Mouse (Mus musculus) embryonic fibroblast, embryonic 13.5 days (primary cell): ENCODE measurements around the gene Galc. TPM values are rescaled to one million over a fixed set of nuclear protein-coding genes. Genes with fewer than 3 reads are reported as not detected.

Experiments used
- H3K27ac ChIP-seq: 2 replicates; pipeline ENCODE4 v1.5.1; 2012; ENCODE audit warnings: low read length, control low read depth, inconsistent platforms; ENCODE audit not compliant: insufficient read depth
- H3K4me1 ChIP-seq: 2 replicates; pipeline ENCODE4 v1.6.1; 2011; ENCODE audit warnings: low read length; ENCODE audit not compliant: control insufficient read depth, insufficient read depth
- H3K4me3 ChIP-seq: 2 replicates; pipeline ENCODE4 v1.5.1; 2011; ENCODE audit warnings: mild to moderate bottlenecking, control low read depth, low read length; ENCODE audit not compliant: insufficient read depth
- CTCF ChIP-seq: IDR thresholded peaks from 2 replicates; pipeline ENCODE4 v1.5.1; 2011; ENCODE audit warnings: mild to moderate bottlenecking, control low read depth, low read length, moderate library complexity, borderline replicate concordance; ENCODE audit not compliant: insufficient read depth
- POLR2A ChIP-seq: IDR thresholded peaks from 2 replicates; pipeline ENCODE4 v1.6.1; 2011; ENCODE audit warnings: low read depth, mild to moderate bottlenecking, control low read depth, low read length, moderate library complexity
- polyA plus RNA-seq: library from polyadenylated mRNA; stranded (reverse); fragments of >200 nt; gene quantifications from 2 replicates; pipeline ENCODE4 v1.2.4, GENCODE M21; 2011; ENCODE audit warnings: low read depth; ENCODE audit not compliant: missing spikeins, insufficient read length

Gene Galc
- polyA plus RNA-seq, 1 experiment, result 14.0 TPM

DNA sequence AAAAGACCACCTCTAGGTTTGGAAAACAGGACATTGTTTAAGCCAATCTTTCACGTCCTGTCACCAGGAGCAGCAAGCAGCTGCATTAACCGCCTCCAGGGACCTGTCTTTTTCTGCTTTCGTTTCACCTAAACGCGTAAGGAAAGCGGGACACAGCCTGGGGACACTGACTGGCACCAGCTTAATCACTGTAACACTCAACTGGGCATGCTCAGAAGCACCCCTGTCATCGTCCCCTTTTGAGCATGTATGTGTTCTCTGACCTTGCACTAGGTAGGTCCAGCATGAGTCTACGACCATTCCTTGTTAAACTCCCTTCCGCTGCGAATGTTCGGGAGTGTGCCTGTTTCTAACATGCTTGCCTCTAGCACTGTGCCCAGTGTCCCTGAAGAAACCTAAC, 42.8 kb downstream of the Galc start:
- Histone ChIP-seq H3K27ac (no peak overlapping the region), H3K4me3 (no peak overlapping the region), H3K4me1 (no peaks in the 10 kb centered on the region)
- TF ChIP-seq CTCF, result no peak
- TF ChIP-seq POLR2A, result no peak

DNA sequence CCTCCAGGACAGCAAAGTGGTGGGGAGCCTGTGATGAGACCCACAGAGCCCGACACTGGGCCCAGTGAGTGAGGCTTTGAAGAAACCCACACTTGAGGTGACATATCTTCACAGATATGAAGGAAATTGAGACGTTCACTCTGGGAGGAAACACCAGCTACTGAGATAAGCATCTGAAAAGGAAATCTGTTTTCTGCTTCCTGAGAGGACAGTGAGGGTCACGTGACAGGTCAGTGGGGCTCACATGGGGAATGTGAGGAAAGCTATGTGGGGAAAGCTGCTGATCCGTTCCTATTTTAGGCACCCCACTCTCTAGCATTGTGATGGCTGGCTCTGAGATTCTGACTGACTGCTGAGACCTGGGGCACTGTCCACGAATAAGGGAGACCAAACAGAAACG, 43.7 kb downstream of the Galc start:
- H3K4me3 ChIP-seq, result no peak overlapping the region
- TF ChIP-seq POLR2A, result no peak
- TF ChIP-seq CTCF, result no peak
- no peaks in the 10 kb centered on the region for H3K4me1 ChIP-seq
- H3K27ac ChIP-seq, result no peak overlapping the region

DNA sequence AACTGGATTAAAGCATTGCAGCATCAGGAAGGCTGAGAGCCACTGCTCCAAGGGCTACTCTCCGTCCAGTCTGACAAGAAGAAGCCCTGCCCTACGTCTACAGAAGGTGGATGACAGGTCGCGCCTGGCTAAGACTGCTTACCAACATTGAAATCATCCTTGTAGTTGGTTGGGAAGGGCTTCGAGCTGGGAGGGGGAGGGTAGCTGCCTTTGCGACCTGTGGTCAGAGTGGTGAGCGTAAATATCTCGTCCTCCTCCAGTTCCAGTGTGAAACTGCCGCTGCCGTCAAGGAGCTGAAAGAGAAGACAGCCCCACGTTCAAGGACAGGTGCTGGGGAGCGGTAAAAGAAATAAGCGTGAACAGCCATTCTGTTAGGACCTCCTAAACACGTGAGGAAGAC, 45.1 kb downstream of the Galc start:
- TF ChIP-seq POLR2A, result no peak
- no peak for TF ChIP-seq CTCF
- Histone ChIP-seq H3K4me1 (no peaks in the 10 kb centered on the region), H3K4me3 (no peak overlapping the region), H3K27ac (no peak overlapping the region)

DNA sequence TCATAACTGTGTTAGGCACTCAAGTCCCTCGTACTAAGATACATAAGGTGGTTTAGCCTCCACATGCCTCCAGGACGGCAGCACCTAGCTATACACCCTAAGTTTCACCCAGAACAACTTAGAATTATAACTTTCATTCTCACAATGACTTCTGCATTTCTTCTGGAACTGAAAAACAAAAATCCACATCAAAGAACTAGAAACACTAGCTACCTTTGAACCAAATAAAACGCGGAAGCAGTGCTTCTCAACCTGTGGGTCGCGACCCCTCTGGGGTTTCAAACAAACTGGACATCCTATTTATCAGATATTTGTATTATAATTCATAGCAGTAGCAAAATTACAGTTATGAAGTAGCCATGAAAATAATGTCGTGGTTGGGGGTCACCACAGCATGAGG, 45.5 kb downstream of the Galc start:
- TF ChIP-seq POLR2A (no peak), CTCF (no peak)

DNA sequence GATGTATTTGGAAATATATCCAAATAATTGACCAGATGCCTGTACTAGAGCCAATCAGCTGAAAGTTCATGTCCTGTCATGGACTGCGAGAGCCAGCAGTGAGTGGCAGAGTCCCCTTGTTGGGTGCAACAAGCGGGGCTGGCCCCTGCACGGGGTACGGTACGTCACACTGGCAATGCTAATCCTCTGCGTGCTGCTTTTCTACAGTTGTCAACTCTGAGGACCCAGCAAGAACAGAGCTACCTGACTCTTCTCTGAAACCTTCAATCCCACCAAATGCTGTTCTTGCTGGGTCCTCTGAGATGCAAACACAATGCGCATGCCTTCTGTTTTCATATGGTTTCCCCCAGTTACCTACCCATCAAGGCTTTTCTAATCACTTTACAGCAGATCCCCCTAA, 45.9 kb downstream of the Galc start:
- no peak overlapping the region for H3K4me3 ChIP-seq
- TF ChIP-seq POLR2A, result no peak
- no peak for TF ChIP-seq CTCF
- no peak overlapping the region for H3K27ac ChIP-seq
- H3K4me1 ChIP-seq, result no peaks in the 10 kb centered on the region

More for the DNA sequence above, 45.5 kb downstream of the Galc start:
- Histone ChIP-seq H3K27ac (no peak overlapping the region), H3K4me3 (no peak overlapping the region), H3K4me1 (no peaks in the 10 kb centered on the region)

DNA sequence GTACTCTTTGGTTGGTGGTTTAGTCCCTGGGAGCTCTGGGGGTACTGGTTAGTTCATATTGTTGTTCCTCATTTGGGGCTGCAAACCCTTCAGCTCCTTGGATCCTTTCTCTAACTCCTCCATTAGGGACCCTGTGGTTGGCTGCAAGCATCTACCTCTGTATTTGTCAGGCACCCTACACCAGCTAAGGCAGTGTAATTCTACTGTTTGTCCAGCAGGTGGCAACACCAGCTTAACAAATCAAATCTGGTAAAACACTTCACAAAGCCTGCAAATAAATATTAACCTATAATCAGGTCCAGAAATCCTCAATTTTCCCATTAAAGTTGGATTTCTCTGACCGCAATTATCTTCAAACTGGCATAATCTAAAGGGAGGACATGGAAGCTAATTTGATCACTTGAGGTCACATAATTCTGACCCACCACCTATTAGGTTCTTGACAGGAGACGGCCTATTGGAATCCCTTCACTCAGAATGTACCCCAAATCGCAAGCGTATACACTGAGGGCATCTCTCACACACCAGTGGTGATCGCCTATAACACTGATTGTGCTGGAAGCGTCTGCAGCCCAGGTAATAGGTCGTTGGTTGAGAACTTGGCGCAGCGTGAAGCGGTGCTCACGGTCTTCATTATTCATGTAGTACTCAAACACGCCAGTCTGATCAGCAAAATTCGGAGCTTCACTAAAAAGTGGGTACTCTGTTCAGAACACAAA, 46.6 kb downstream of the Galc start:
- no peak overlapping the region for H3K4me3 ChIP-seq
- H3K4me1 ChIP-seq, result no peaks in the 10 kb centered on the region
- no peak overlapping the region for H3K27ac ChIP-seq
- TF ChIP-seq POLR2A (no peak), CTCF (no peak)

DNA sequence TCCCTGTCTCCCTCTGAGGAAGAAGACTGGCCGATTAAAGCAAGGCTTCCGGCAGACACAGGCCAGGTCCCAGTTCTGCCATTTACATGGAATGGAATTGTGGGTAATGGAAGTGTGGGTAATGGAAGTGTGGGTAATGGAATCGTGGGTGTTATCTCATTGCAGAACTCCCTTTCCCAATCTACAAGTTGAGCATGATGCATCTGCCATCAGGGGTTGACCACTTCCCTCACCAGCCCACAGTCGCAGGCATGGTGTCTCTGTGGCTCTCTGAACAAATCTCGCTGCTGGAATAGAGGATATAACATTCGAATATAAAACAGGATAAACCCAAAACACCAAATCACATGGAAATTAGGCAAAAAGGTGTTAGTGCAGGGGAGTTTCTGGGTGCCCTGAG, 48.8 kb downstream of the Galc start:
- no peak for TF ChIP-seq CTCF
- no peak for TF ChIP-seq POLR2A
- Histone ChIP-seq H3K4me3 (no peak overlapping the region), H3K27ac (no peak overlapping the region), H3K4me1 (no peaks in the 10 kb centered on the region)

DNA sequence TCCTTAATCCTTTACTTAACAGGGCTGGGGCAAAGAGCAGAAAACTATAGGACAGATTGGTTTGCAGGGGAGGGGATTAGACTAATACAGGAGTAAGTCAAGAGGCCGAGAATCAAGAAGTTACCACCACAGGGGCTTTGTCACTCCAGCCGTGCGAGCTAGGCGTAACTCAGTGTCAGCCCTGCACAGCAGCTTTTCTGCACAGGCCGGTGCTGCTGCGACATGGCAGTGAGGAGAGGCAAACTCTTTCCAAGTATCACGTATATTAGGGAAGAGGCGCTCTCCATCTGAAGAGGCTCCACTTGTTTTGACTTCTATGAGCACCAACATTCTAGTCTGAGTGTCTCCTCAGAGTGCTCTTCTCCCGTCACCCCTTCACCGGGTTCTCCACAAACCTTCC, 51.2 kb downstream of the Galc start:
- no peak for TF ChIP-seq POLR2A
- TF ChIP-seq CTCF, result no peak
- Histone ChIP-seq H3K4me3 (no peak overlapping the region), H3K4me1 (no peaks in the 10 kb centered on the region), H3K27ac (no peak overlapping the region)

DNA sequence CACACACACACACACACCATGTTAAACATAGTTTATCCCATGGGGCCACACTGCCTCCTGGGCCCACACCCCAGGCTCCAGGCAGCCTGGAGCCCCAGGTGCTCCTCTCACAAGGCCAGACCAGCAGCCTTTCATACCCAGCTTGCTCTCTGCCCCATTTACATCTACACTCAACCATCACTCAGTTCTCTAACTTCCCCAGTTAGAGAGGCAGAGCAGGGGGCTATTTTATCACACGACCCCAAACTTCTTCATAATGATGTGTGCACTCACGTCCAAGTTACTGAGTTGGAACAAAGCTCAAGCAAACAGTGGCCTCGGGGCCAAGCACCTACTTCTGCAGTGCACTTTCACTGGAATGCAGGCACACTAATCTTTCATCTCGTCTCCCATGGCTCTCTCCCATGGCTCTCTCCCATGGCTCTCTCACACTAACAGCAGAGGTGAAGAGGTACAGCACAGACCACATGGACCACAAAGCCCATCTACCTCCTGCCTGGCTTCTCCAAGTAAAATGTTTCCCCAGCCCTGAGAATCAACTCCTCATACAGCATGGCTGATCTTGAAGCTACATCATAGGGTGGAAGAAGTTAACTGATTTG, 53.7 kb downstream of the Galc start:
- no peak overlapping the region for H3K27ac ChIP-seq
- TF ChIP-seq POLR2A (no peak), CTCF (no peak)
- H3K4me1 ChIP-seq, result no peaks in the 10 kb centered on the region
- H3K4me3 ChIP-seq, result no peak overlapping the region

DNA sequence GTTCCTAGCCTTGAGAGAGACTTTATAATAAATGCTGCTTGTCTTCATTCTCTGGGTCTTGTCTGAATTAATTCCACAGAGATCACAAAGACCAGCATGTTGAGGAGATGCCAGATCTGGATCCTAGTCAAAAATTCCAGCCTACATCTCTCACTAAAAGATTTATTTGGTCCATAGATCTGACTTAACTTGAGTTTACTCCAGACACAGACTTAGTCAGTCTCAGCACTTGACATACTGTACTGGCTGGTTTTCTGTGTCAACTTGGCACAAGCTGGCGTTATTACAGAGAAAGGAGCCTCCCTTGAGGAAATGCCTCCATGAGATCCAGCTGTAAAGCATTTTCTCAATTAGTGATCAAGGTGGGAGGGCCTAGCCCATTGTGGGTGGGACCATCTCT, 61.9 kb downstream of the Galc start:
- TF ChIP-seq POLR2A (no peak), CTCF (no peak)
- no peak overlapping the region for H3K4me3 ChIP-seq
- no peak overlapping the region for H3K27ac ChIP-seq
- no peaks in the 10 kb centered on the region for H3K4me1 ChIP-seq

DNA sequence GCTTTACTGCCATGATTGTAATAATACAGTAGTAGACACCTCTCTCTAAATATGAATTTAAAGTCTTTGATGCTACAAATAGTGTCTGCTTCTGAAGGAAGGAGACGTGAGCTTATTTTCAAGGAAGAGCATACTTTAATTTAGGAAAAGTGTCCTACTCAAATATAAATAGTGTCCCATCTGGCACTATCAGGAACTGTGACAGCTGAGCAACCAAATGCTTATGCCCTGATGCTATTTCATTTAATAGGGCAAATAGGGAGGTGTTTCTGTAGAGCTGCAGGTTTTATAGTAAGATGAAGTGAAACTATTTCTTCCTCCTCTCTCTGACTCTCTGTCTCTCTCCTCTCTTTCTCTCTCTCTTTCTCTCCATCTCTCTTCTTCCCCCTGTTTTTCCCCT, 69.1 kb downstream of the Galc start:
- Histone ChIP-seq H3K4me3 (no peak overlapping the region), H3K4me1 (no peaks in the 10 kb centered on the region), H3K27ac (no peak overlapping the region)
- TF ChIP-seq CTCF (no peak), POLR2A (no peak)
